Mouse (Mus musculus): ENCODE measurements around the gene Slc38a4. TPM values are rescaled to one million over a fixed set of nuclear protein-coding genes. Genes with fewer than 3 reads are reported as not detected.

Gene Slc38a4
- polyA plus RNA-seq, 1 experiment from 2014 or later = 53.5 TPM

GRCm38 (mm10) chr15:96974131-96974530 lies 81.6 kb downstream of the Slc38a4 start:
- 78% methylated on average over 5 of the region's 5 CpGs for WGBS
- H3K27ac ChIP-seq (ENCODE audit: low read depth, low read length) = no peak overlapping the region
- H3K36me3 ChIP-seq (ENCODE audit: control insufficient read depth, insufficient read depth, low read length) = no peaks in the 10 kb centered on the region
- ATAC-seq (ENCODE audit: insufficient read depth, low FRiP score, low TSS enrichment) = no peak
- no peaks in the 10 kb centered on the region for H3K27me3 ChIP-seq (ENCODE audit: control insufficient read depth, insufficient read depth, low read length)
- no peaks in the 10 kb centered on the region for H3K9me3 ChIP-seq (ENCODE audit: control insufficient read depth, low read length)
- H3K4me2 ChIP-seq (ENCODE audit: low read depth) = no peak overlapping the region
- H3K4me3 ChIP-seq (ENCODE audit: low read depth, low read length) = no peak overlapping the region
- no peak overlapping the region for H3K9ac ChIP-seq (ENCODE audit: low read length)
- DNase-seq (ENCODE audit: low spot score) = no peak
- no peaks in the 10 kb centered on the region for H3K4me1 ChIP-seq (ENCODE audit: control insufficient read depth, insufficient read depth, low read length)

GRCm38 (mm10) chr15:96973370-96973769 lies 82.4 kb downstream of the Slc38a4 start:
- no peak for ATAC-seq (ENCODE audit: insufficient read depth, low FRiP score, low TSS enrichment)
- WGBS = 94% methylated on average over 4 of the region's 4 CpGs
- no peaks in the 10 kb centered on the region for H3K27me3 ChIP-seq (ENCODE audit: control insufficient read depth, insufficient read depth, low read length)
- no peak overlapping the region for H3K4me3 ChIP-seq (ENCODE audit: low read depth, low read length)
- H3K4me2 ChIP-seq (ENCODE audit: low read depth) = no peak overlapping the region
- H3K27ac ChIP-seq (ENCODE audit: low read depth, low read length) = no peak overlapping the region
- H3K4me1 ChIP-seq (ENCODE audit: control insufficient read depth, insufficient read depth, low read length) = no peaks in the 10 kb centered on the region
- DNase-seq (ENCODE audit: low spot score) = no peak
- no peak overlapping the region for H3K9ac ChIP-seq (ENCODE audit: low read length)
- H3K9me3 ChIP-seq (ENCODE audit: control insufficient read depth, low read length) = no peaks in the 10 kb centered on the region
- H3K36me3 ChIP-seq (ENCODE audit: control insufficient read depth, insufficient read depth, low read length) = no peaks in the 10 kb centered on the region

- Histone ChIP-seq H3K9ac (ENCODE audit: low read length) (no peak overlapping the region), H3K4me2 (ENCODE audit: low read depth) (no peak overlapping the region), H3K4me3 (ENCODE audit: low read depth, low read length) (no peak overlapping the region), H3K36me3 (ENCODE audit: control insufficient read depth, insufficient read depth, low read length) (no peaks in the 10 kb centered on the region), H3K4me1 (ENCODE audit: control insufficient read depth, insufficient read depth, low read length) (no peaks in the 10 kb centered on the region), H3K27ac (ENCODE audit: low read depth, low read length) (no peak overlapping the region), H3K9me3 (ENCODE audit: control insufficient read depth, low read length) (no peaks in the 10 kb centered on the region), H3K27me3 (ENCODE audit: control insufficient read depth, insufficient read depth, low read length) (no peaks in the 10 kb centered on the region)
- DNase-seq (ENCODE audit: low spot score) = no peak
- no peak for ATAC-seq (ENCODE audit: insufficient read depth, low FRiP score, low TSS enrichment)
- WGBS = 93% methylated on average over 3 of the region's 3 CpGs
Observed at GRCm38 (mm10) chr15:96972706-96973274, 83.0 kb downstream of the Slc38a4 start.

- no peak for ATAC-seq (ENCODE audit: insufficient read depth, low FRiP score, low TSS enrichment)
- H3K4me1 ChIP-seq (ENCODE audit: control insufficient read depth, insufficient read depth, low read length) = no peaks in the 10 kb centered on the region
- 91% methylated on average over 9 of the region's 9 CpGs for WGBS
Observed at GRCm38 (mm10) chr15:96971906-96972305, 83.8 kb downstream of the Slc38a4 start.

GRCm38 (mm10) chr15:96969792-96970191 lies 86.0 kb downstream of the Slc38a4 start:
- Histone ChIP-seq H3K27me3 (ENCODE audit: control insufficient read depth, insufficient read depth, low read length) (no peaks in the 10 kb centered on the region), H3K4me2 (ENCODE audit: low read depth) (no peak overlapping the region), H3K36me3 (ENCODE audit: control insufficient read depth, insufficient read depth, low read length) (no peaks in the 10 kb centered on the region), H3K4me3 (ENCODE audit: low read depth, low read length) (no peak overlapping the region), H3K9ac (ENCODE audit: low read length) (no peak overlapping the region), H3K27ac (ENCODE audit: low read depth, low read length) (no peak overlapping the region), H3K9me3 (ENCODE audit: control insufficient read depth, low read length) (no peaks in the 10 kb centered on the region), H3K4me1 (ENCODE audit: control insufficient read depth, insufficient read depth, low read length) (no peaks in the 10 kb centered on the region)
- no peak for DNase-seq (ENCODE audit: low spot score)
- 64% methylated on average over 4 of the region's 4 CpGs for WGBS
- no peak for ATAC-seq (ENCODE audit: insufficient read depth, low FRiP score, low TSS enrichment)

More at GRCm38 (mm10) chr15:96971906-96972305, 83.8 kb downstream of the Slc38a4 start:
- Histone ChIP-seq H3K27me3 (ENCODE audit: control insufficient read depth, insufficient read depth, low read length) (no peaks in the 10 kb centered on the region), H3K27ac (ENCODE audit: low read depth, low read length) (no peak overlapping the region), H3K9ac (ENCODE audit: low read length) (no peak overlapping the region), H3K36me3 (ENCODE audit: control insufficient read depth, insufficient read depth, low read length) (no peaks in the 10 kb centered on the region), H3K4me3 (ENCODE audit: low read depth, low read length) (no peak overlapping the region), H3K4me2 (ENCODE audit: low read depth) (no peak overlapping the region), H3K9me3 (ENCODE audit: control insufficient read depth, low read length) (no peaks in the 10 kb centered on the region)
- DNase-seq (ENCODE audit: low spot score) = no peak

- H3K9me3 ChIP-seq (ENCODE audit: control insufficient read depth, low read length) = no peaks in the 10 kb centered on the region
- no peaks in the 10 kb centered on the region for H3K36me3 ChIP-seq (ENCODE audit: control insufficient read depth, insufficient read depth, low read length)
- H3K27me3 ChIP-seq (ENCODE audit: control insufficient read depth, insufficient read depth, low read length) = no peaks in the 10 kb centered on the region
- H3K4me1 ChIP-seq (ENCODE audit: control insufficient read depth, insufficient read depth, low read length) = no peaks in the 10 kb centered on the region
- WGBS = 89% methylated on average over 11 of the region's 11 CpGs
- ATAC-seq (ENCODE audit: insufficient read depth, low FRiP score, low TSS enrichment) = no peak
- DNase-seq (ENCODE audit: low spot score) = no peak
- H3K4me2 ChIP-seq (ENCODE audit: low read depth) = no peak overlapping the region
- H3K4me3 ChIP-seq (ENCODE audit: low read depth, low read length) = no peak overlapping the region
- no peak overlapping the region for H3K27ac ChIP-seq (ENCODE audit: low read depth, low read length)
- H3K9ac ChIP-seq (ENCODE audit: low read length) = no peak overlapping the region
Observed at GRCm38 (mm10) chr15:96968741-96969140, 87.0 kb downstream of the Slc38a4 start.

- no peak overlapping the region for H3K4me3 ChIP-seq (ENCODE audit: low read depth, low read length)
- H3K4me1 ChIP-seq (ENCODE audit: control insufficient read depth, insufficient read depth, low read length) = no peaks in the 10 kb centered on the region
- no peaks in the 10 kb centered on the region for H3K36me3 ChIP-seq (ENCODE audit: control insufficient read depth, insufficient read depth, low read length)
- H3K9me3 ChIP-seq (ENCODE audit: control insufficient read depth, low read length) = no peaks in the 10 kb centered on the region
- WGBS = 86% methylated on average over 3 of the region's 3 CpGs
- no peak overlapping the region for H3K4me2 ChIP-seq (ENCODE audit: low read depth)
- H3K27ac ChIP-seq (ENCODE audit: low read depth, low read length) = no peak overlapping the region
- DNase-seq (ENCODE audit: low spot score) (no peak), ATAC-seq (ENCODE audit: insufficient read depth, low FRiP score, low TSS enrichment) (no peak)
- H3K27me3 ChIP-seq (ENCODE audit: control insufficient read depth, insufficient read depth, low read length) = no peaks in the 10 kb centered on the region
- H3K9ac ChIP-seq (ENCODE audit: low read length) = no peak overlapping the region
Observed at GRCm38 (mm10) chr15:96966326-96966725, 89.4 kb downstream of the Slc38a4 start.

- no peak overlapping the region for H3K27ac ChIP-seq (ENCODE audit: low read depth, low read length)
- 76% methylated on average over 10 of the region's 10 CpGs for WGBS
- no peaks in the 10 kb centered on the region for H3K9me3 ChIP-seq (ENCODE audit: control insufficient read depth, low read length)
- ATAC-seq (ENCODE audit: insufficient read depth, low FRiP score, low TSS enrichment) (no peak), DNase-seq (ENCODE audit: low spot score) (no peak)
- no peaks in the 10 kb centered on the region for H3K4me1 ChIP-seq (ENCODE audit: control insufficient read depth, insufficient read depth, low read length)
- H3K4me2 ChIP-seq (ENCODE audit: low read depth) = no peak overlapping the region
- H3K4me3 ChIP-seq (ENCODE audit: low read depth, low read length) = no peak overlapping the region
- no peaks in the 10 kb centered on the region for H3K36me3 ChIP-seq (ENCODE audit: control insufficient read depth, insufficient read depth, low read length)
- no peaks in the 10 kb centered on the region for H3K27me3 ChIP-seq (ENCODE audit: control insufficient read depth, insufficient read depth, low read length)
- no peak overlapping the region for H3K9ac ChIP-seq (ENCODE audit: low read length)
Observed at GRCm38 (mm10) chr15:96963735-96964134, 92.0 kb downstream of the Slc38a4 start.

- Histone ChIP-seq H3K36me3 (ENCODE audit: control insufficient read depth, insufficient read depth, low read length) (no peaks in the 10 kb centered on the region), H3K27ac (ENCODE audit: low read depth, low read length) (no peak overlapping the region), H3K4me2 (ENCODE audit: low read depth) (no peak overlapping the region), H3K9me3 (ENCODE audit: control insufficient read depth, low read length) (no peaks in the 10 kb centered on the region), H3K27me3 (ENCODE audit: control insufficient read depth, insufficient read depth, low read length) (no peaks in the 10 kb centered on the region), H3K4me3 (ENCODE audit: low read depth, low read length) (no peak overlapping the region), H3K4me1 (ENCODE audit: control insufficient read depth, insufficient read depth, low read length) (no peaks in the 10 kb centered on the region), H3K9ac (ENCODE audit: low read length) (no peak overlapping the region)
- no peak for DNase-seq (ENCODE audit: low spot score)
- ATAC-seq (ENCODE audit: insufficient read depth, low FRiP score, low TSS enrichment) = no peak
- 92% methylated on average over 8 of the region's 8 CpGs for WGBS
Observed at GRCm38 (mm10) chr15:96963318-96963717, 92.4 kb downstream of the Slc38a4 start.

Data from neural tube, embryonic 11.5 days (tissue).